Mouse (Mus musculus): ENCODE results near the gene Cyp2c40. TPM values are rescaled to one million over a fixed set of nuclear protein-coding genes. Genes with fewer than 3 reads are reported as not detected.
"Not testable (repeated sequence)": the region's sequence is repeated elsewhere in the genome, so short reads cannot be mapped to it uniquely, and the experiment has no call there.

Cyp2c40 gene
- total RNA-seq (2021), result not detected

- intact Hi-C loops (cut with DNase I); DNase-seq (ENCODE audit: low spot score in 2 of 2): not testable (repeated sequence)
These were observed at the start of gene Cyp2c40 for GRCm38 (mm10) chr19:39812714-39813113. TSS of gene Cyp2c40 (minus strand) at chr19:39812814.

GRCm38 (mm10) chr19:39820931-39821330, 8.3 kb upstream of the Cyp2c40 start:
- intact Hi-C loops (cut with DNase I); DNase-seq (ENCODE audit: low spot score in 2 of 2): not testable (repeated sequence)

GRCm38 (mm10) chr19:39816400-39816799, 3.8 kb upstream of the Cyp2c40 start:
- not testable (repeated sequence) for DNase-seq (ENCODE audit: low spot score in 2 of 2)
- intact Hi-C loops (cut with DNase I), result loop anchor here (5.0 kb wide), 1 partner anchor 76 kb away; no protein-coding TSS in a partner anchor

GRCm38 (mm10) chr19:39815991-39816390, 3.4 kb upstream of the Cyp2c40 start:
- intact Hi-C loops (cut with DNase I), result loop anchor here (5.0 kb wide), 1 partner anchor 76 kb away; no protein-coding TSS in a partner anchor
- DNase-seq (ENCODE audit: low spot score in 2 of 2), result not testable (repeated sequence)

GRCm38 (mm10) chr19:39785458-39785857, 27.2 kb downstream of the Cyp2c40 start:
- intact Hi-C loops (cut with DNase I); DNase-seq (ENCODE audit: low spot score in 2 of 2): not testable (repeated sequence)

GRCm38 (mm10) chr19:39745357-39745756, 67.3 kb downstream of the Cyp2c40 start:
- intact Hi-C loops (cut with DNase I), result no loop called here
- DNase-seq (ENCODE audit: low spot score in 2 of 2), result no peak

GRCm38 (mm10) chr19:39744361-39744760, 68.3 kb downstream of the Cyp2c40 start:
- DNase-seq (ENCODE audit: low spot score in 2 of 2); intact Hi-C loops (cut with DNase I): not testable (repeated sequence)

- no peak for DNase-seq (ENCODE audit: low spot score in 2 of 2)
- intact Hi-C loops (cut with DNase I), result no loop called here
These were observed 71.7 kb downstream of the Cyp2c40 start, which contains the start of gene Cyp2c68 for GRCm38 (mm10) chr19:39740920-39741319. TSS of gene Cyp2c68 (minus strand) at chr19:39741054.

Other genes with a start within 250 kb of the Cyp2c40 start
- gene Cyp2c67, start 163.8 kb downstream of the Cyp2c40 start, total RNA-seq (2021), result not detected
- not detected for gene Cyp2c68, start 71.8 kb downstream of the Cyp2c40 start, total RNA-seq (2021)
- not detected for gene Cyp2c69, start 74.0 kb upstream of the Cyp2c40 start, total RNA-seq (2021)
- gene Cyp2c37, start 179.6 kb upstream of the Cyp2c40 start, total RNA-seq (2021), result not detected

Data from left cerebral cortex, postnatal 25 days (tissue).